Mouse (Mus musculus) intestine, embryonic 14.5 days (tissue): ENCODE results near the gene Naa60. TPM values are rescaled to one million over a fixed set of nuclear protein-coding genes. Genes with fewer than 3 reads are reported as not detected.

Experiments used
- ATAC-seq: fragments of 200-750 bp; cut with Nextera tagmentation; replicated peaks from 2 replicates; pipeline ENCODE4 v1.8.0; 2017; ENCODE audit warnings: low read depth, moderate number of reproducible peaks, moderate TSS enrichment, moderate library complexity; ENCODE audit not compliant: low FRiP score, low TSS enrichment
- DNase-seq: peaks from one replicate; pipeline ENCODE4 v3.0.0-alpha.2; 2018; ENCODE audit warnings: low spot score
- H3K27ac ChIP-seq: fragments of 300-500 bp; sonication (generic); 2 replicates; pipeline ENCODE4 v1.5.1; 2014; ENCODE audit warnings: low read depth, mild to moderate bottlenecking, control low read depth
- H3K27me3 ChIP-seq: fragments of 300-500 bp; sonication (generic); replicated peaks from 2 replicates; pipeline ENCODE4 v1.6.1; 2014; ENCODE audit warnings: low read length, control low read depth; ENCODE audit not compliant: control insufficient read depth, insufficient read depth
- H3K36me3 ChIP-seq: fragments of 300-500 bp; sonication (generic); 2 replicates; pipeline ENCODE4 v1.6.1; 2014; ENCODE audit warnings: low read length, control low read depth; ENCODE audit not compliant: control insufficient read depth, insufficient read depth
- H3K4me1 ChIP-seq: fragments of 300-500 bp; sonication (generic); replicated peaks from 2 replicates; pipeline ENCODE4 v1.6.1; 2014; ENCODE audit warnings: low read length, control low read depth, mixed read lengths; ENCODE audit not compliant: control insufficient read depth, insufficient read depth
- H3K4me2 ChIP-seq: fragments of 300-500 bp; sonication (generic); 2 replicates; pipeline ENCODE4 v1.6.1; 2014; ENCODE audit warnings: low read length
- H3K4me3 ChIP-seq: fragments of 300-500 bp; sonication (generic); 2 replicates; pipeline ENCODE4 v1.5.1; 2014; ENCODE audit warnings: low read depth, low read length, control low read depth, mixed read lengths
- H3K9ac ChIP-seq: fragments of 300-500 bp; sonication (generic); 2 replicates; pipeline ENCODE4 v1.6.1; 2014; ENCODE audit warnings: mild to moderate bottlenecking, low read length
- H3K9me3 ChIP-seq: fragments of 300-500 bp; sonication (generic); 2 replicates; pipeline ENCODE4 v1.6.1; 2016; ENCODE audit warnings: low read length, control low read depth; ENCODE audit not compliant: control insufficient read depth
- WGBS: fragments of 180-500 bp; shearing (Covaris S2); extraction: QIAGEN DNeasy Blood & Tissue Kit; methylation state at CpG from one replicate; pipeline ENCODE4 v1.1.7; 2014; 5-methylcytosine and 5-hydroxymethylcytosine counted together
- microRNA-seq: library from miRNA; unstranded; fragments of <30 nt; microRNA quantifications from one replicate; pipeline ENCODE4, GENCODE M21; 2016
- polyA plus RNA-seq: library from polyadenylated mRNA; unstranded; fragments of >200 nt; fragmentation: Nextera tagmentation; extraction: Ambion mirVana; gene quantifications from 2 replicates; pipeline ENCODE4 v1.2.1, GENCODE M21; 2014

Gene Naa60
- polyA plus RNA-seq, 1 experiment from 2014 or later: 46.9 TPM

DNA sequence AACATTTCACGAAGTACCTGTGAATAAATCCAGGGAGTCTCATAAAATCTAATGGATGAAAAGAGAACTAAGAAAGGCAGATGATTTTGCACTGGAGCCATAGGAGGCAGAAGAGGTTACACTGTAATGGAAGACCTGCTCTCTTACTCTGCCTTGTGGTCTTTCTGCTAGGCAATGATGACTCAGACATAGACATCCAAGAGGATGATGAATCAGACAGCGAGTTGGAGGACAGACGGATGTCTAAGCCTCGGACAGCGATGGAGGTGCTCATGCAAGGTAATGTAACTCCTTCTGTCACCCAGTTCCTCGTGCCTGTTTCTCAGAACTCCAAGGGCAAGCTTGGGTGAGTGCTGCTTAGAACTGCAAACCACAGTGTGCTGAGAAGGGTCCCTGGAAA is 61.4 kb downstream of the Naa60 start:
- WGBS: 91% methylated on average over 6 of the region's 6 CpGs
- Histone ChIP-seq H3K36me3 (peaks cover 63% of the 10 kb centered on the region), H3K27me3 (no peaks in the 10 kb centered on the region)

DNA sequence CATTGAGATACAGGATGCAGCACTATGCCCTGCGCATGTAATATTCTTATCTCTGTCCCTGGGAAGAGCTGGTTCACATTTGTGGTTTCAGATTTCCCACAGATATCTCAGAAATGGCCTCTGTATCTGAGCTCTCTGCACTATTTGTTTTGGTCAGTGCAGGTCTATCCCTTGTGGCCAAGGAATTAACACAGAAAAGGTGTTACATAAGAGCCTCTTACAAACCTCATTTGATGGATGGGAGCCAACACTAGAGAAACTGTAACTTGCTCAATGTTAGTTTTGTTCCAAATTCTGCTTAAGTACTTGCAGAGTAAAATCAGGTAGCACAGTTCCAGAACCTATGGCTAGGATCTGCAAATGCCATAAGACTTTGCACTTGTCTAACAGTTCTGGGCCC is 61.9 kb downstream of the Naa60 start:
- Histone ChIP-seq H3K4me3 (no peak overlapping the region), H3K27ac (no peak overlapping the region), H3K4me2 (no peak overlapping the region), H3K4me1 (no peaks in the 10 kb centered on the region), H3K27me3 (no peaks in the 10 kb centered on the region), H3K9me3 (no peaks in the 10 kb centered on the region), H3K36me3 (peaks cover 66% of the 10 kb centered on the region), H3K9ac (no peak overlapping the region)
- ATAC-seq (no peak), DNase-seq (no peak)
- WGBS: 93% methylated on average over 1 of the region's 1 CpGs

More for the DNA sequence above, 61.4 kb downstream of the Naa60 start:
- Histone ChIP-seq H3K9me3 (no peaks in the 10 kb centered on the region), H3K4me3 (no peak overlapping the region), H3K4me2 (no peak overlapping the region), H3K4me1 (no peaks in the 10 kb centered on the region), H3K9ac (no peak overlapping the region), H3K27ac (no peak overlapping the region)
- ATAC-seq (no peak), DNase-seq (no peak)

DNA sequence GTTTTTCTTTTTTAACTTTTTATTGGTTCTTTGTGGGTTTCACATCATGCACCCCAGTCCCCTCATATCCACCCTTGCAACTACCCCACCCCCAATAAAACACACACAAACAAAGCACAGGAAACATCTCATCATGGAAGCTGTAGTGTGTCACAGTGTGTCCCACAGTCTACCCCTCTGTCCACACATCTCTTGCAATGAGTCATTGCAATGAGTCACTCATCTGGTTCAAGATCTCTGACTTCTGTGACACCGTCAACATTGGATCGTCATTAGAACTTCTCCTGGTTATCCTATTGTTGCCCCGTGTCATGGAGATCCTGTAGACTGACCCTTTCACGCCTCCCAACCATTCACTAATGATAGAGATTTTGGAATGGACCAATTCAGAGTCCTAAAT is 62.5 kb downstream of the Naa60 start:
- ATAC-seq (no peak), DNase-seq (no peak)
- H3K36me3 ChIP-seq: peaks cover 65% of the 10 kb centered on the region

DNA sequence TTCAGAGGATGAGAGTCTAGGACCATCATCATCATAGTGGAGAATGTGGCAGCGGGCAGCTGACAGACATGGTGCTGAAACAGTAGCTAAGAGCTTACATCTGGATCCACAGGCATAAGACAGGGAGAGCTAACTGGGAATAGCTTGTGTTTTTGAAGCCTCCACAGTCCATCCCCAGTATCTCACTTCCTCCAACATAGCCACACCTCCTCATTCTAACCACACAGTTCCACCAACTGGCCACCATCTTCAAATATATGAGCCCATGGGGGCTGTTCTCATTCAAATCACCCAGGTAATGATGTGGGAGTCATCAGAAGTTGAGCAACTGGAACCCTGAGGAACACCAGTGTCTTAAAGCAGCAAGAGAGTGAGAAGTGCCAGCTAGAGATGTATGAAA is 79.0 kb downstream of the Naa60 start:
- no peak for ATAC-seq
- Histone ChIP-seq H3K36me3 (no peaks in the 10 kb centered on the region), H3K4me2 (no peak overlapping the region), H3K4me1 (no peaks in the 10 kb centered on the region), H3K27me3 (no peaks in the 10 kb centered on the region), H3K4me3 (no peak overlapping the region), H3K9me3 (no peaks in the 10 kb centered on the region), H3K27ac (no peak overlapping the region), H3K9ac (no peak overlapping the region)
- no peak for DNase-seq
- 87% methylated on average over 1 of the region's 1 CpGs for WGBS

More for the DNA sequence above, 62.5 kb downstream of the Naa60 start:
- 92% methylated on average over 4 of the region's 4 CpGs for WGBS
- Histone ChIP-seq H3K9me3 (no peaks in the 10 kb centered on the region), H3K4me3 (no peak overlapping the region), H3K27ac (no peak overlapping the region), H3K4me1 (no peaks in the 10 kb centered on the region), H3K4me2 (no peak overlapping the region), H3K9ac (no peak overlapping the region), H3K27me3 (no peaks in the 10 kb centered on the region)

Small RNA genes within 50 kb of the gene (microRNA-seq; reads per million reads assigned to microRNA genes)
- gene Gm23493: not detected

Other genes starting within 250 kb of the Naa60 start
- gene Mefv, start 154.3 kb upstream of the Naa60 start, polyA plus RNA-seq: 0.09 and 0.16 TPM in 2 replicates
- 27.3 and 33.7 TPM in 2 replicates for gene Zfp263, start 128.3 kb upstream of the Naa60 start, polyA plus RNA-seq
- gene Olfr15, start 41.5 kb upstream of the Naa60 start, polyA plus RNA-seq: not detected in 2 replicates
- 1.2 and 1.3 TPM in 2 replicates for gene Zfp174, start 25.1 kb upstream of the Naa60 start, polyA plus RNA-seq
- 5.8 and 6.0 TPM in 2 replicates for gene Zfp597, start 12.2 kb downstream of the Naa60 start, polyA plus RNA-seq
- 1.7 and 2.0 TPM in 2 replicates for gene Gm20695, start 12.3 kb downstream of the Naa60 start, polyA plus RNA-seq
- gene 1700037C18Rik, start 36.3 kb downstream of the Naa60 start, polyA plus RNA-seq: 4.8 and 5.3 TPM in 2 replicates
- 21.8 and 24.3 TPM in 2 replicates for gene Cluap1, start 36.4 kb downstream of the Naa60 start, polyA plus RNA-seq
- 0.84 and 1.6 TPM in 2 replicates for gene Nlrc3, start 104.3 kb downstream of the Naa60 start, polyA plus RNA-seq
- gene Slx4, start 131.4 kb downstream of the Naa60 start, polyA plus RNA-seq: 23.5 and 23.8 TPM in 2 replicates
- gene Dnase1, start 164.6 kb downstream of the Naa60 start, polyA plus RNA-seq: 4.4 and 7.4 TPM in 2 replicates
- gene Trap1, start 205.5 kb downstream of the Naa60 start, polyA plus RNA-seq: 118 and 122 TPM in 2 replicates